ENCODE assay signal across 8 mouse cellular contexts in genomic region chr11:93885572-93886410, GRCm38 (mm10). TPM values are rescaled to one million over a fixed set of nuclear protein-coding genes. Genes with fewer than 3 reads are reported as not detected.
DNase-seq lines count a peak whose midpoint lies in the region; ATAC-seq and TF ChIP-seq lines count a peak whose summit lies in the region.

TSS of gene Utp18 (minus strand) at chr11:93885766.
TSS of gene Mbtd1 (plus strand) at chr11:93885852.

- in situ Hi-C loops in ES-E14 (cut with MboI; ENCODE audit: low sequenced_read_pairs in 2 of 2, unreplicated experiment in 2 of 2), result no loop called here

- under 1% methylated on average over 73 of the region's 83 CpGs for WGBS in forebrain, embryonic 16.5 days
- WGBS in lung, embryonic 15.5 days, result under 1% methylated on average over 76 of the region's 83 CpGs

- peak; percentile 92 for DNase-seq in ES-E14 (ENCODE audit: low read depth, low spot score)
- DNase-seq in cerebellum, adult 11-12 months, result peak; percentile 99
- peak; percentile 99 for DNase-seq in heart, postnatal 4 days
- peak; percentile 97 to 99 for DNase-seq in layer of hippocampus, adult 8-10 months (ENCODE audit: low spot score in 2 of 2)
- peak; percentile 98 for DNase-seq in ovary, adult 18-20 months (ENCODE audit: low spot score)
- DNase-seq in thymus, postnatal 0 days (ENCODE audit: low spot score), result peak; percentile 98

- peak within 1 kb of the TSS; percentile 94 for H3K27ac ChIP-seq in ES-E14 (ENCODE audit: insufficient read depth, low read depth, low read length, poor library complexity, severe bottlenecking)
- peak within 1 kb of the TSS; percentile 96 for H3K27ac ChIP-seq in forebrain, embryonic 16.5 days (ENCODE audit: low read length)
- peak within 1 kb of the TSS; percentile 88 for H3K27ac ChIP-seq in lung, embryonic 15.5 days

- peak within 1 kb of the TSS; percentile 82 to 86 for H3K4me3 ChIP-seq in ES-E14 (ENCODE audit: insufficient read depth in 1 of 2, low read depth in 1 of 2, low read length in 2 of 2, poor library complexity in 1 of 2, severe bottlenecking in 1 of 2)
- H3K4me3 ChIP-seq in forebrain, embryonic 16.5 days (replicated peaks; ENCODE audit: low read length), result peak within 1 kb of the TSS; percentile 98
- H3K4me3 ChIP-seq in lung, embryonic 15.5 days, result peak within 1 kb of the TSS; percentile 93

- no peaks in the 10 kb centered on the region for H3K9me3 ChIP-seq in ES-E14 (ENCODE audit: control insufficient read depth, insufficient read depth, low read depth, low read length)
- no peaks in the 10 kb centered on the region for H3K9me3 ChIP-seq in forebrain, embryonic 16.5 days (ENCODE audit: control insufficient read depth, low read length)
- H3K9me3 ChIP-seq in lung, embryonic 15.5 days, result no peaks in the 10 kb centered on the region

- H3K4me1 ChIP-seq in ES-E14 (ENCODE audit: control insufficient read depth in 2 of 2, insufficient read depth in 2 of 2, low read length in 2 of 2, poor library complexity in 1 of 2), result peaks cover 0 to 7% of the 10 kb centered on the region in 2 experiments; a peak in 1 of 4 replicates
- H3K4me1 ChIP-seq in forebrain, embryonic 16.5 days (replicated peaks; ENCODE audit: control insufficient read depth, insufficient read depth, low read length), result peaks cover 29% of the 10 kb centered on the region
- H3K4me1 ChIP-seq in lung, embryonic 15.5 days, result peaks cover 23% of the 10 kb centered on the region

- H3K36me3 ChIP-seq in ES-E14 (ENCODE audit: control insufficient read depth, insufficient read depth, low read length, poor library complexity, severe bottlenecking), result peaks cover 6% of the 10 kb centered on the region
- H3K36me3 ChIP-seq in forebrain, embryonic 16.5 days (ENCODE audit: control insufficient read depth, insufficient read depth), result peaks cover 3% of the 10 kb centered on the region; the same call in 1 of the 2 replicates
- H3K36me3 ChIP-seq in lung, embryonic 15.5 days, result peaks cover 3% of the 10 kb centered on the region; the same call in 1 of the 2 replicates

- peak within 1 kb of the TSS; percentile 78 for H3K4me2 ChIP-seq in forebrain, embryonic 16.5 days (ENCODE audit: low read length)
- H3K4me2 ChIP-seq in lung, embryonic 15.5 days, result peak within 1 kb of the TSS; percentile 87

- no peaks in the 10 kb centered on the region for H3K27me3 ChIP-seq in forebrain, embryonic 16.5 days (replicated peaks; ENCODE audit: control insufficient read depth, insufficient read depth, low read length)
- H3K27me3 ChIP-seq in lung, embryonic 15.5 days, result no peaks in the 10 kb centered on the region

- peak; percentile 96 for ATAC-seq in forebrain, embryonic 16.5 days
- peak; percentile 97 for ATAC-seq in lung, embryonic 15.5 days (ENCODE audit: borderline replicate concordance, extremely low read depth, low FRiP score, low TSS enrichment)

- H3K9ac ChIP-seq in ES-E14 (ENCODE audit: insufficient read depth, low read depth, low read length, poor library complexity, severe bottlenecking), result peak within 1 kb of the TSS; percentile 98
- H3K9ac ChIP-seq in forebrain, embryonic 16.5 days (replicated peaks; ENCODE audit: low read depth, low read length), result peak within 1 kb of the TSS; percentile 94
- H3K9ac ChIP-seq in lung, embryonic 15.5 days, result peak within 1 kb of the TSS; percentile 96

TF ChIP-seq in ES-E14, 5 proteins besides CTCF, POLR2A, EP300 and RAD21:
- TF ChIP-seq ZC3H11A (IDR thresholded peaks at IDR 0.05; ENCODE audit: borderline replicate concordance, low read depth, low read length) (no peak), HCFC1 (IDR thresholded peaks at IDR 0.05; ENCODE audit: borderline replicate concordance, insufficient read depth, low read length) (peak; percentile 69; the same call in 1 of the 2 replicates)

RNA-seq across cellular contexts. Expression of gene Utp18, which starts in this region (rescaled TPM):
- total RNA-seq in ES-E14 (2012; rRNA removed), result 30.0 and 48.2 TPM in 2 replicates
- 32.9 and 34.8 TPM in 2 replicates for polyA plus RNA-seq in forebrain, embryonic 16.5 days (2015; fragmentation: Nextera tagmentation; extraction: Ambion mirVana)
- total RNA-seq in heart, postnatal 4 days (2021), result 10 to 100 TPM; 17.0 to 17.9 TPM
- 10 to 100 TPM; 21.6 to 23.3 (median 22.4) TPM for total RNA-seq in layer of hippocampus, adult 8-10 months (2022)
- polyA plus RNA-seq in lung, embryonic 15.5 days (2015; fragmentation: Nextera tagmentation; extraction: Ambion mirVana), result 22.7 and 25.2 TPM in 2 replicates
- 35.6 and 36.3 TPM in 2 replicates for polyA plus RNA-seq in thymus, postnatal 0 days (2015; fragmentation: Nextera tagmentation; extraction: Ambion mirVana)

RNA-seq across cellular contexts. Expression of gene Mbtd1, which starts in this region (rescaled TPM):
- 68.0 and 69.5 TPM in 2 replicates for total RNA-seq in ES-E14 (2012; rRNA removed)
- 39.6 and 44.1 TPM in 2 replicates for polyA plus RNA-seq in forebrain, embryonic 16.5 days (2015; fragmentation: Nextera tagmentation; extraction: Ambion mirVana)
- 10 to 100 TPM; 35.8 to 40.0 TPM for total RNA-seq in heart, postnatal 4 days (2021)
- total RNA-seq in layer of hippocampus, adult 8-10 months (2022), result 10 to 100 TPM; 28.4 to 40.9 (median 33.5) TPM
- polyA plus RNA-seq in lung, embryonic 15.5 days (2015; fragmentation: Nextera tagmentation; extraction: Ambion mirVana), result 26.4 and 28.8 TPM in 2 replicates
- 29.2 and 36.8 TPM in 2 replicates for polyA plus RNA-seq in thymus, postnatal 0 days (2015; fragmentation: Nextera tagmentation; extraction: Ambion mirVana)

Comparison
In these comparisons a context has a peak if more than half of its experiments do, and no peak if none do; other contexts are left out.
1. Peak in every context shown above with its lines: DNase-seq, ATAC-seq, H3K4me3 ChIP-seq and H3K27ac ChIP-seq.